Mouse (Mus musculus) kidney, embryonic 16.5 days (tissue): ENCODE measurements around the gene Pmf1. TPM values are rescaled to one million over a fixed set of nuclear protein-coding genes. Genes with fewer than 3 reads are reported as not detected.
"Not testable (repeated sequence)": the region's sequence is repeated elsewhere in the genome, so short reads cannot be mapped to it uniquely, and the experiment has no call there.

ENCODE experiments used
- ATAC-seq: fragments of 200-750 bp; cut with Nextera tagmentation; 2 replicates; pipeline ENCODE4 v1.8.0; 2017; ENCODE audit warnings: moderate TSS enrichment; ENCODE audit not compliant: low FRiP score, low TSS enrichment
- H3K27ac ChIP-seq: fragments of 300-500 bp; sonication (generic); 2 replicates; pipeline ENCODE4 v1.5.1; 2014; ENCODE audit warnings: low read length
- H3K27me3 ChIP-seq: fragments of 300-500 bp; sonication (generic); 2 replicates; pipeline ENCODE4 v1.6.1; 2014; ENCODE audit warnings: low read length, control low read depth, mixed read lengths; ENCODE audit not compliant: insufficient read depth
- H3K36me3 ChIP-seq: fragments of 300-500 bp; sonication (generic); 2 replicates; pipeline ENCODE4 v1.6.1; 2014; ENCODE audit warnings: low read length, control low read depth, mixed read lengths; ENCODE audit not compliant: insufficient read depth
- H3K4me1 ChIP-seq: fragments of 300-500 bp; sonication (generic); 2 replicates; pipeline ENCODE4 v1.6.1; 2014; ENCODE audit warnings: low read length, control low read depth, mixed read lengths; ENCODE audit not compliant: insufficient read depth
- H3K4me2 ChIP-seq: fragments of 300-500 bp; sonication (generic); replicated peaks from 2 replicates; pipeline ENCODE4 v1.6.1; 2014; ENCODE audit warnings: low read depth, low read length
- H3K4me3 ChIP-seq: fragments of 300-500 bp; sonication (generic); 2 replicates; pipeline ENCODE4 v1.5.1; 2014; ENCODE audit warnings: mild to moderate bottlenecking, low read length
- H3K9ac ChIP-seq: fragments of 300-500 bp; sonication (generic); replicated peaks from 2 replicates; pipeline ENCODE4 v1.6.1; 2014; ENCODE audit warnings: low read length
- H3K9me3 ChIP-seq: fragments of 300-500 bp; sonication (generic); 2 replicates; pipeline ENCODE4 v1.6.1; 2016; ENCODE audit warnings: low read length, control low read depth
- WGBS: fragments of 180-500 bp; shearing (Covaris S2); extraction: QIAGEN DNeasy Blood & Tissue Kit; methylation state at CpG from one replicate; pipeline ENCODE4 v1.1.7; 2014; 5-methylcytosine and 5-hydroxymethylcytosine counted together
- polyA plus RNA-seq: library from polyadenylated mRNA; unstranded; fragments of >200 nt; fragmentation: Nextera tagmentation; extraction: Ambion mirVana; gene quantifications from 2 replicates; pipeline ENCODE4 v1.2.1, GENCODE M21; 2015

Pmf1 gene
- polyA plus RNA-seq, 1 experiment from 2014 or later: 144 TPM

GRCm38 (mm10) chr3:88407090-88407489, 3.0 kb downstream of the Pmf1 start:
- no peak for ATAC-seq
- H3K9me3 ChIP-seq: no peaks in the 10 kb centered on the region
- H3K27ac ChIP-seq: no peak overlapping the region
- H3K27me3 ChIP-seq: no peaks in the 10 kb centered on the region
- WGBS: 1% methylated on average over 2 of the region's 2 CpGs
- H3K4me1 ChIP-seq: peaks cover 30% of the 10 kb centered on the region
- no peak overlapping the region for H3K4me3 ChIP-seq
- peaks cover 7% of the 10 kb centered on the region for H3K36me3 ChIP-seq
- peak overlapping the region; percentile 53; the same call in 1 of the 2 replicates for H3K9ac ChIP-seq
- no peak overlapping the region for H3K4me2 ChIP-seq

DNA sequence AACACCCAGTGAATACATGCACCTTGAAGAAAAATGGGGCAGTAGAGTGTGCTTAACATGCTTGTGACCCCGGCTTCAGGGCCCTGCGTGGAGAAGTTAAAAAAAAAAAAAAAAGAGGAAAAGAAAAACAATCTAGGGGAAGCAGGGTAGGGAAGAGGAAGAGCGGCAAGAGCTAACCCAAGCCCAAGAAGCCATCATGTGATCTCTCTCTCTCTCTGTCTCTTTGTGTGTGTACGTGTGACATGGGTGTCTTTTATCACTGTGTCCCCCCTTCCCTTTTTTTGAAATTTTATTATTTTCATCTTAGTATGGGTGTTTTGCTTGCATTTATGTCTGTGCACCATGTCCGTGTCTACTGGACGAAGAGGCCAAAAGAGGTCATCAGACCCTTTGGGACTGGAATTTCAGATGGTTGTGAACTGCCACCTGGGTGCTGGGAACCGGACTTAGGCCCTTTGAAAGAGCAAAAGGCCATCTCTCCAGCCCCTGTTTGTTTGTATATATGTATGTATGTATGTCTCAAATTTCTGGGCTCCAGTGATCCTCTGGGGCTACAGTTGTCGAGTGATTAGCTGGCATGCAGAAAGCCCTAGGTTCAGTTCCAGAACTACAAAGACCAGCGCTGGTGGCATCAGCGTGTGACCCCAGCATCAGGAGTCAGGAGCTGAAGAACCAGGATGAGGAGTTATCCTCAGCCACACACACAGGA, 6.5 kb downstream of the Pmf1 start:
- 86% methylated on average over 10 of the region's 10 CpGs for WGBS
- ATAC-seq: no peak
- Histone ChIP-seq H3K4me1 (peaks cover 14% of the 10 kb centered on the region), H3K27ac (no peak overlapping the region), H3K9ac (no peak overlapping the region), H3K4me3 (no peak overlapping the region), H3K4me2 (no peak overlapping the region), H3K36me3 (peaks cover 11% of the 10 kb centered on the region), H3K27me3 (no peaks in the 10 kb centered on the region), H3K9me3 (no peaks in the 10 kb centered on the region)

GRCm38 (mm10) chr3:88398666-88399065, 11.5 kb downstream of the Pmf1 start:
- no peak for ATAC-seq
- 70% methylated on average over 2 of the region's 2 CpGs for WGBS
- H3K27me3 ChIP-seq: no peaks in the 10 kb centered on the region

GRCm38 (mm10) chr3:88395742-88396141, 14.4 kb downstream of the Pmf1 start:
- ATAC-seq: no peak
- peaks cover 31% of the 10 kb centered on the region for H3K36me3 ChIP-seq
- H3K4me1 ChIP-seq: no peaks in the 10 kb centered on the region

More at GRCm38 (mm10) chr3:88398666-88399065, 11.5 kb downstream of the Pmf1 start:
- Histone ChIP-seq H3K4me3 (no peak overlapping the region), H3K27ac (no peak overlapping the region), H3K4me2 (no peak overlapping the region), H3K4me1 (no peaks in the 10 kb centered on the region), H3K9me3 (no peaks in the 10 kb centered on the region), H3K36me3 (peaks cover 36% of the 10 kb centered on the region), H3K9ac (no peak overlapping the region)

DNA sequence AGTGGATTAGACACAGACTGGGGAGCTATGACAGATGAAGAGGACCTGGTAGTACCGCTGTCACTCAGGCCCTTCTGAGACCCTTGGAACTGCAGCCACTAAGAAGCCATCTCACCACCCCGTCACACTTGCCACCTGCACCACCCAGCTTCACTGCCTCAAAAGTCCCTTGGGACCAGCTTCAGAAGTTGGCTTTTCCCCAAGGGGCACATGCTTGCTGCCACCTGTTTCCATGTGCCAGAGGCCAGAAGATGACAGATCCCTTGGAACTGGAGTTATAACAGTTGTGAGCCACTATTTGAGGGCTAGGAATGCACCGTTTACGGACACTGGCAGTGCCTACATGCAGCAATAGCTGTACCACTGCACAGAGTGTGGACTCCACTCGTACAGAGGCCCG, 14.8 kb downstream of the Pmf1 start:
- no peaks in the 10 kb centered on the region for H3K27me3 ChIP-seq
- no peak overlapping the region for H3K27ac ChIP-seq
- no peaks in the 10 kb centered on the region for H3K4me1 ChIP-seq
- no peak for ATAC-seq
- H3K9ac ChIP-seq: no peak overlapping the region
- H3K9me3 ChIP-seq: no peaks in the 10 kb centered on the region
- 94% methylated on average over 6 of the region's 6 CpGs for WGBS
- peaks cover 33% of the 10 kb centered on the region for H3K36me3 ChIP-seq
- no peak overlapping the region for H3K4me2 ChIP-seq
- H3K4me3 ChIP-seq: no peak overlapping the region

More at GRCm38 (mm10) chr3:88395742-88396141, 14.4 kb downstream of the Pmf1 start:
- WGBS: 84% methylated on average over 8 of the region's 8 CpGs
- no peaks in the 10 kb centered on the region for H3K27me3 ChIP-seq
- H3K4me3 ChIP-seq: no peak overlapping the region
- no peaks in the 10 kb centered on the region for H3K9me3 ChIP-seq
- no peak overlapping the region for H3K4me2 ChIP-seq
- no peak overlapping the region for H3K27ac ChIP-seq
- no peak overlapping the region for H3K9ac ChIP-seq

GRCm38 (mm10) chr3:88393776-88394375, 16.3 kb downstream of the Pmf1 start:
- no peaks in the 10 kb centered on the region for H3K27me3 ChIP-seq
- H3K4me2 ChIP-seq: no peak overlapping the region
- H3K27ac ChIP-seq: no peak overlapping the region
- no peak overlapping the region for H3K4me3 ChIP-seq
- no peak overlapping the region for H3K9ac ChIP-seq
- WGBS: 78% methylated on average over 9 of the region's 9 CpGs
- H3K4me1 ChIP-seq: no peaks in the 10 kb centered on the region
- ATAC-seq: no peak
- peaks cover 31% of the 10 kb centered on the region for H3K36me3 ChIP-seq
- no peaks in the 10 kb centered on the region for H3K9me3 ChIP-seq

GRCm38 (mm10) chr3:88384364-88384763, 25.8 kb downstream of the Pmf1 start, which contains the start of gene Bglap:
TSS of gene Bglap (minus strand) at chr3:88384464.
- no peaks in the 10 kb centered on the region for H3K27me3 ChIP-seq
- no peaks in the 10 kb centered on the region for H3K4me1 ChIP-seq
- WGBS: 74% methylated on average over 5 of the region's 5 CpGs
- no peak within 1 kb of the TSS for H3K9ac ChIP-seq
- no peaks in the 10 kb centered on the region for H3K36me3 ChIP-seq
- no peak within 1 kb of the TSS for H3K4me2 ChIP-seq
- ATAC-seq: no peak
- no peak within 1 kb of the TSS for H3K27ac ChIP-seq
- H3K9me3 ChIP-seq: no peaks in the 10 kb centered on the region
- no peak within 1 kb of the TSS for H3K4me3 ChIP-seq

- WGBS: 31% methylated on average over 2 of the region's 7 CpGs
- not testable (repeated sequence) for H3K27me3 ChIP-seq, ATAC-seq, H3K9me3 ChIP-seq, H3K4me3 ChIP-seq, H3K27ac ChIP-seq, H3K4me1 ChIP-seq, H3K9ac ChIP-seq, H3K36me3 ChIP-seq
- peak overlapping the region; percentile 51 for H3K4me2 ChIP-seq
These were observed 27.7 kb downstream of the Pmf1 start for GRCm38 (mm10) chr3:88382383-88382782.

DNA sequence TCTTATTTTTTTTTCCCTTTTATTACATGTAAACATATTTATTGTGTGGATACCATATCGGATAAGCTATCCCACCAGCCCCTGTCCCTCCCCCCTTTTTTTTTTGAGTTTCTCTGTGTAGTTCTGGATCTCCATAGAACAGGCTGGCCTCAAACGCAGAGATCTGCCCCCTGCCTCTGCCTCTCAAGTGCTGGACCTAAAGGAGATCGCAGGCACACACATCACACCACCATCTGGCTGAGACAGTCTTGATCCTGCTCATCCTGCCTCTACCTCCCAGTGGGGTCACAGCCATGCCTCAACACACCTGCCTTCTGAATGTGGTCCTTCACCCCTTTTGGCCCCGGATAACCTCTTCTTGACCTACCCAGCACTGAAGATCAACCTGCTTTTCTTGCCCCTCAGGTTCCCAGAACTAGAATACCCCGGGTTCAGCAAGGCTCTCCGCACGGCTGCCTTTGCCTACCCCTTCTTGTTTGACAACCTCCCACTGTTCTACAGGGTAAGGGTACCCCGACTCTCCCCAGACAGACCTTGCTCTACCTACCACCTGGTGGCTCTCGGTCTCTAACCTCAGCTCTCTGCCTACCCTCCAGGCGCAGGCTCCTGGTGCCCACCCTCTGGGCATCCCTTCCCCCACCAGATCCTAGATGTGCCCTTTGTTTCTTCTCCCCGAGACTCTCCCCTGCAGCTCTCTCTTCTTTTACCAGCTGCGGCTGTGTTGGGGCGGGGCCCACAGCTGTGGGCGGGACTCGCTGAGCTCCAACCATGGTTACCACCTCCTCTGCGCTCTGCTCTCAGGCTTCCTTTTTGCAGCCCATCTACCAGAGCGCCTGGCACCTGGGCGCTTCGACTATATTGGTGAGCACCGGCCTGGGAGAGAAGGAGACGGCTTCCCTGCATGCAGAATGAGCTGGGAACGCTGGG, 28.5 kb downstream of the Pmf1 start:
- not testable (repeated sequence) for H3K4me1 ChIP-seq, H3K27me3 ChIP-seq, H3K9me3 ChIP-seq, H3K36me3 ChIP-seq
- 10% methylated on average over 18 of the region's 22 CpGs for WGBS
- 0 out of 2 replicates have a peak overlapping the region, but pooled peaks have one; percentile 48 for H3K9ac ChIP-seq
- peak; percentile 89 for ATAC-seq
- peak overlapping the region; percentile 51 for H3K4me2 ChIP-seq
- peak overlapping the region; percentile 68; the same call in 1 of the 2 replicates for H3K27ac ChIP-seq
- peak overlapping the region; percentile 21 for H3K4me3 ChIP-seq
